Mouse (Mus musculus) ZHBTc4 (cell line): Measurements from ENCODE around the gene Orai3.

ENCODE experiments used
- DNase-seq: peaks from one replicate; pipeline ENCODE4 v3.0.0-alpha.2; 2011; ENCODE audit warnings: low read depth, low spot score

Gene Orai3

DNA sequence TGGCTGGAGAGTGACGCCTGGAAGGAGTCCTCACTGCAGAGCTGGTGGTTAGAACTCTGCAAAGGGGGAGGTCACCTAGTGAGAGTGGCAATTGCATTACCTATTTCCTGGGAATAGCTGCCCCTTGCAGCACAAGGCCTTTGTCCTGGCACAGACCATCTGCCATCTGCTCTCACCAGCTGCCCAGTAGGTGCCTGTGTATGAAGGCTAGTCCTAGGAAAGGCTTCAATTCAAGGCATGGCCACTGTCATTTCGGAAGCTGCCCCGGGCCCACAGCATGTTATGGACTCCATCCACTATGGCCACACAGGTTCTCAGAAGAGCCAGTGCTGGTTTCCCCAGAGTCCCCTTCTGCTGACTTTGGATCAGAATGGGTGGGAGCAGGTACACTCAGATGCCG lies 29.0 kb downstream of the Orai3 start:
- no peak for DNase-seq

DNA sequence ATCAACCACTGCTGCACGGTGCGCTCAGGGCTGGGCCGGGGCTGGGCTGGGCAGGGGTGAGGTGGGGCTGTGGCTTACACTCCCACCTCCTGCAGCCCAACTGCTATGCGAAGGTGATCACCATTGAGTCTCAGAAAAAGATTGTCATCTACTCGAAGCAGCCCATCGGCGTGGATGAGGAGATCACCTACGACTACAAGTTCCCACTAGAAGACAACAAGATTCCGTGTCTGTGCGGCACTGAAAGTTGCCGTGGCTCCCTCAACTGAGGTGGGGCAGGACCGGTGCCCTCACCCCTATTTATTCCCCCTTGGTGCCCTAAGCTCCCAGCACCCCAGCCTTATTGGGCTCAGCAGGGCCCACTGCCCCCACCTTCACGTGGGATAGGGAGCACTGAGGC lies 29.6 kb downstream of the Orai3 start:
- DNase-seq: no peak

DNA sequence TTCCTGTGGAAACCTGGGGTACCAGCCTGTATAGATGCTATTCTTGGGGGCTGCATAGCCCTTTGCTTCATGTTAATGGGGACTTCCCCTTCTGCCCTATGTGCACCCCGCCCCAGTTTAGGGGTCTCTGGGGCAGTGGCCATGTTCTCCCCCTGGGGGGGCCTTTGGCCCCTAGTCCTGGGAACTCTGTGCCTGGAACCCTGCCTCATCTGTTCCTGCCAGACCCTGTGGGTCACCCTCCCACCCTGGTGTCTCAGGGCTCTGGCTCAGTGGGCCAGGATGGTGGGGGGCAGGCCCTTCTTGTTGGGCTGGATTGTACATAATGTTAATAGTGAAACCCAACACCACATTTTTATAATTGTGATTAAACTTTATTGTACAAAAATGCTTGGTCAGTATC lies 30.1 kb downstream of the Orai3 start:
- DNase-seq: no peak

DNA sequence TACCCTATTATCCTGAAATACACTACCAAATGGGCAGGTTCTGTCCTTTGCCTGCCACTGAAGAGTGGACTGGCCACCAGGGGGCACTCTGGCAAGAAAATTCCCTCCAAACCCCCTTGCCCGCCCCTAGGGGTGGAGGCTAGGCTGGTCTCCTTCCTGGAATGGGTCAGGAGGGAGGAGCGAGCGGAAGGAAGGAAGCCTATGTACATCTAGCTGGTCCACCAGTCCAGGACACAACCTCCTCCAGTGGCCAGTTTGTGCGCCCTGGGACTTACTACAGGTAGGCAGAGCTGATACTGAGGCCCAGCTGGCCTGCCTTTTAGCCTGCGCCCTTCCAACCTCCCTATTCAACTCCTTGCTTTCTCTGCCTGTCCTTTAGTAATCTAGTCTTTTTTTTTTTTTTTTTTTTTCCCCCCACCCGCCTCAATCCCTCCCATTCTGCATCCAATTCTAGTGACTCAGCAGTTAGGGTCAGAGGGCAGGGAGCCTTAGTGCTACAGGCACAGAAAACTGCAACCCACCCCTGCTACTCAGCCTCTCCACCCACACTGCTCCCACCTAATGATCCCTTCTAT lies 30.9 kb downstream of the Orai3 start, which contains the start of gene Hsd3b7:
Hsd3b7 (plus strand) TSS at position 170 of the 575 bp plus-strand sequence.
- DNase-seq: peak; percentile 94

DNA sequence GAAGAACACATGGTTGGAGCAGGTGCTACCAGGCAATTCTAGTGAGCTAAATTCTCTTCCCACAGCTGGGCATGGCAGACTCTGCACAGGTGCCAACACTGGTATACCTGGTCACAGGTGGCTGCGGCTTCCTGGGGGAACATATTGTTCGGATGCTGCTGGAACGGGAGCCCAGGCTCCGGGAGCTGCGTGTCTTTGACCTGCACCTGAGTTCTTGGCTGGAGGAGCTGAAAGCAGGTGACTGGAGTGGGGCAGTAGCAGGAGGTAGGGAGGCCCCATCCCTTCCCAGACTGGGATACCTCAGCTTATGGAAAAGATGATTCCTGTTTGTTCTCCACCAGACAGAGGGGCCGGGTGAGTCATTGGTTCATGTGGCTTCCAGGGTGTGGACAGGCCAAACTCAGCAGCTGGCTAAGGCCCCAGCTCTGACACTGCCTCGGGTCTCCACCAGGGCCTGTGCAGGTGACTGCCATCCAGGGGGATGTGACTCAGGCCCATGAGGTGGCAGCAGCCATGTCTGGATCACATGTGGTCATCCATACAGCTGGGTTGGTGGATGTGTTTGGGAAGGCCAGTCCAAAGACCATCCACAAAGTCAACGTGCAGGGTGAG lies 31.5 kb downstream of the Orai3 start:
- DNase-seq: peak; percentile 34

DNA sequence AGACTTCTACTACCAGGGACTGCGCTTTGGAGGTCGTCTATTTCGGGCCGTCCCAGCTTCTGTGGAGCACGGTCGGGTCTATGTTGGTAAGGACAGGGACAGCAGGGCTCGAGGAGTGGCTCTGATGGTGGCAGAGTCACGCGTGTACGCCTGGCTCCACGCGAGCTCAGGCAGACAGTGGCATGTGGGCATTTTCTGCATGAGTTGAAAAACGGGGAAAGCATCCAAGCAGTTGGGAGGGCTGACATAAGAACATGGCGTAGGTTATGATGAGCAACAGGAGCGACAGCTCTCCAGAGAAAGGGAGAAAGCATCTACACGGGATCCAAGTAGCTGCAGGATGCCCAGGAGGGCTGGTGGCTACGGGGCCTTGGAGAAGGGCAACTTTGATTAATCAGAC lies 32.7 kb downstream of the Orai3 start:
- DNase-seq: no peak

DNA sequence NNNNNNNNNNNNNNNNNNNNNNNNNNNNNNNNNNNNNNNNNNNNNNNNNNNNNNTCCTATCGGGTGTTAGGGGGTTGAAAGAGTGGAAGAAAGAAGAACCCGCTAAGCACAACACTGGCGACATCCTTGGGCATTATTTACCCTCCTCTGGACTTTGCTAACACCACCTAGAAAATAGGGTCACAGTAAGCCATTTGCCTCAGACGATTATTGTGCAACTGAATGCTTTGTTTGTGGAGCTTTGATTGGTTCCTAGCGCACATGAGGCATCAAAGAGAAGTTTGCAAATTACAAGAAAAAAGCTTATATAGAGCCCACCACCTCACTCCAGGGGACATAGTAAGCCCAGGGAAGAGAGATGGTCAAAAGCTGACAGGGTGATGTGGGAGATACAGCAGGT lies 39.2 kb downstream of the Orai3 start:
- DNase-seq: no peak

DNA sequence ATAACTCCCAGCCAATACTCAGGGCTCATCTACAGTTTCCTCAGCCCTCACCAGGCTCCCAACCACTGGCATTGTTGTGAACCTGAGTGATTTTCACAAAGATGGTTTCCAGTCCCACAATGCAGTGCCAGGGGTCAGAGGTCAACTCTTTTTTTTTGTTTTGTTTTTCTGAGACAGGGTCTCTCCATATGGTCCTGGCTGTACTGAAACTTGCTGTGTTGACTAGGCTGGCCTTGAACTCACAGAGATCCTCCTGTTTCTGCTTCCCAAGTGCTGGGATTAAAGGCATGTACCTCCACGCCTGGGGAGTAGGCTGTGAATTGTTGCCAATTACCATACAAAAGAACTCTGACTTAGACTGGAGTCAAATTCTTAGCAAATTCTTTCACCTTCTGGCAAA lies 40.2 kb downstream of the Orai3 start:
- DNase-seq: peak; percentile 48

DNA sequence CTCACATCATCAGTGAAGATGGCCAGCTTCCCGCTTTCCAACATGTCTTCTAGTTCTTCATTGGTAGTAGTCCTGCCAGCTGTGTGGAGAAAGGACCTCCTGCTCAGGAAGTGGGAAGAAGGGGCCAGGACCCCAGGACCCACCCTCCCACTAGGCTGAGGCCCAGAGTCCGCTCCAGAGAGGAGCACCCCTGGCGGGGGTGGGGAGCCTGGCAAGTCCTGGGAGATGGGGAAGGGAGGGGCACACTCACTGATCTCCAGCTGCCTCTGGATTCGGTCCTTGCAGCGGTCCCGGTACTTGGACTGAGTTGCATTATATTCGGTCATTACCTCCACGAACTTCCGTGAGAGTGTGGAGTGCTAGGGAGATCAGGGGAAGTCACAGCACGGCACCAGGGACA lies 41.0 kb downstream of the Orai3 start:
- peak; percentile 43 for DNase-seq

DNA sequence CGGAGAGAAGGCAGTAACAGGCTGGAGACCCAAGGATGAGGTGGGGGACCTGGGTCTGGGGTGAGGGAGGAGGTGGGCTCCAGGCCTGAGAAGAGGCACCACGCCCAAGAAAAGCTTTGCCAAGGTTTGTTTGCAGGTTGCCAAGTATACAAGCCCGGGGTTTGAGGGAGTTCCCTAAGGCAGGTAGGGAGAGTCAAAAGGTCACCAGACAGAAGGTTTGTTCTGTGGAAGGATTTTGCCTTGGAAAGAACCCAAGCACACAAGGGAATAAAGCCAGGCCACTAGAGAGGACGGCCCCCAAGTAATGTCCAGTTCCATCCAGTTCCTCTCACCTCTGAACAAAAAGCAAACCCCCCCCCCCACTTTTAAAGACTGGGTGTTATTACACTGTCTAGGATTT lies 41.6 kb downstream of the Orai3 start:
- DNase-seq: no peak

DNA sequence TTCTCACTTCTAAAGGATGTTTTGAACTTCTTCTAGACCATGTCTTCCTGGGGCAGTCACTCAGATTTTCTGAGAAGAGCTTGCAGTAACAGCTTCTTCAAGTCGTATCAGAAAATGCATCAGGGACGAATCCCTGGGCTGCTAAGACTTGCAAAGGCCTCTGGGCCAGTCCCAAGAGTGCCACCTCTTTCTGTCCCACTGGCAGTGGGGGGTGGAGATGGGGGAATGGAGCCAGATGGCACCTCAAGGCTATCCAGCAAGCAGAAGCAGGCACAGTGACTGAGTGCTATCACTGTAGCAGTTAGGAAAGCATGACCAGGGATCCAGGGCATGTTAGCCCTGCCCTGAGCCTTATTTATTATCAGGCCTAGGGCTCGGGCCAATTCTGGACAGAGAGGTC lies 42.7 kb downstream of the Orai3 start:
- no peak for DNase-seq

DNA sequence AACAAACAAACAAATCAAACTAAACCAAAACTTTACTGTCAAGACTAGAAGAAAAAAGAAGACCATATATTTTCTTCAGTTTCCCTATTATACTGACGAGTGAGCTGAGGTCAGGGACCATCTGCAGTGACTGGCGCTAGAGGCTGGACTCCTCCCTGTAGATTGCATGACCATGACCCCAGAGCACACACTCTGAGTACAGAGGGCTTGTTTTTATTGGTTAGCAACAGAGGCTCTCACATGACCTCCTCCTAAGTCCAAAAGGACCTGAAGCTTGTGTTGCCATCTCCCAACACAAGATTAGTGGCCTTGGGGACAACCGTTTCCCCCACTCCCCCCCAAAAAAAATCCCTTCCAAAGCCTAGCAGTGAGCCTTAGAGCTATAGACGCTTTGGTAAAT lies 44.2 kb downstream of the Orai3 start:
- no peak for DNase-seq

DNA sequence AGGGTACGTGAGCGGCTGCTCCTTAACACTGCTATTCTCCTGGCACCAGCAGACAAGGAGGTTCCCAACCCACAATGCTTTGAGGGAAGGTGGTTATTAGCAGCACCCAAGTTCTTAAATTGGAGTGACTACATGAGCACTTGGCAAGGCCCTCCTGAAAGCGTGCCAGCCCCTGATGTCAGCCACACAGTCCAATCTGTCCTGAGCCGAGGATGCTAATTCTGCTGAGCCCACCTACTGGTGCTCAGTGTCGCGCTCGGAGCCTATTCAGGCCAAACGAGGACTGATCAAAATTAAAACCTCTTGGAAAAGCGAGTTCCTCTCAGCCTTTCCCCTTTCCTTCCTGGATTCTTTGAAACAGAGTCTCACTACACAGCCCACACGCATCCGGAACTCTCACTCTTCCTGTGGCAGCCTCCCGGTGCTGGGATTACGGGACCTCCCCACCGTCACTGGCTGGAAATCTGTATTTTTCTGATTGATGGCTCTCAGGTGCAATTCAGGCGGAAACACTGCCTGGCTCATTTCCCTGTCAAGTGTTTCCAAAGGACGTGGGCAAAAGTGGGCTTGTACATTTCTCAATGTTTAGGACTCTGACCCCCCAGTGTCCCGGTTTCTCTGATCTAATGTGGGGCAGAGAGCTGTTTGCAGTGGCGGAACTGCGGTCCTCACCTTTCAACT lies 44.8 kb downstream of the Orai3 start:
- no peak for DNase-seq

DNA sequence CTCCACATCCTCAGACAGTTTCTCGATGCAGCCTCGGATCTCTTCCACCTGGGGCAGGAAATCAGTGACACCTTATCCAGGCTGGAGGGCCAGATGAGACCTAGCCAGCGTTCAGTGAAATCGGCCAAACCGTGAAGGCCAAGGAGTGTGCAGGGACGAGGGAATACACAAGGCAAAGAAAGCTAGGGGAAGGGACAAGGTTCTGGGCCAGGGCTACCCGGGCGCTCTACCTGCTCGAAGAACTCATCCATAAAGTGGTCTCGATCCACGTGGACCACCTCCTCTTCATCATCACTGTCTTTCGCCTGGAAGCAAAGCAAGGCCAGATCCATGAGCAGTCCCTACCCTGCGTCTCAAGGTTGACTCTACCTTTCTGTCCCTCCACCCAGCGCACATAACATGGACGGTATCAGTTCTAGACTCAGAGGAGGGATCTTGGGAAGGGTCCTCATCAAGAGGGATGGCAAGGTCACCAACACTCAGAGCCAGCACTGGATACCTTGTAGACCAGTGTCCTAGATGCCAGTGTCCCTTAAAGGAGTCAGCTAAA lies 45.6 kb downstream of the Orai3 start:
- no peak for DNase-seq

DNA sequence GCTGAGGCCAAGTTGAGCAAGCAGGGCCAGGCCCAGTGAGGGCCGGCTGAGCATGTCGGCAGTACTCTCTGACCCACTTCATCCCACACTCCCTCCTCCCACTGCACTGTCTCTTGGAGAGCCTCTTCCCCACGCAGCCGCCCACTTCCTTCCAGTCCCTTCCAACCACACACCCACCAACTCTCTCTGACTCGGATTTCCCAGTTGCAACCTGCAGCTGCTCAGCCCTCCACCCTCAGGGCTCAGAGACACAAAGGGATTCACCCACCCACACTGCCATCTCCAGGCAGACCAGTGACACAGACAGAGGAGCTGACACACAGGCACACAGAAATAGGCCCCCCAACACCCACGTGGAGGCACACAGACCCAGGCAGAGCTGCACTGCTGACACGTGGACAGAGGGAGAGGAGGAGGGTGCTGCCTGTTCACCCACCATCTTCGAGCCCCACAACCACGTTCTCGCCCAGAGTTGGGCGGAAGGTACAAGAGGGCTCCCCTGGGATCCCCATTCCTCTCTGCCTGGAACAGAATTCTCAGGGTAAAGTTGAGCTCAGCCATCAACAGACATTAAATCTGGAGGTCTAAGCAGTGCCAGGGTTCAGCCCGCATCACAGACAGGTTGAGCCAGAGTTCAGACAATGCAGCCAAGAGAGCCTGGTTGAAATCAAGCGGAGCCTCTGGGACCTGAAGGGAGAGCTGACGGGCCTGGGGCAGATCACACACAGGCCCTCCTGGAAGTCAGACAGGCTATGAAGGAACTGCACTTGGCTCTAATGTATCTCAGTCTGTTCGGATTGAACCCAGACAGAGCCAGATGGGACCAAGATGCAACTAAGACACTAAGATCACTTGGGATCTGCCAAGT lies 46.6 kb downstream of the Orai3 start:
- peak; percentile 82 for DNase-seq

DNA sequence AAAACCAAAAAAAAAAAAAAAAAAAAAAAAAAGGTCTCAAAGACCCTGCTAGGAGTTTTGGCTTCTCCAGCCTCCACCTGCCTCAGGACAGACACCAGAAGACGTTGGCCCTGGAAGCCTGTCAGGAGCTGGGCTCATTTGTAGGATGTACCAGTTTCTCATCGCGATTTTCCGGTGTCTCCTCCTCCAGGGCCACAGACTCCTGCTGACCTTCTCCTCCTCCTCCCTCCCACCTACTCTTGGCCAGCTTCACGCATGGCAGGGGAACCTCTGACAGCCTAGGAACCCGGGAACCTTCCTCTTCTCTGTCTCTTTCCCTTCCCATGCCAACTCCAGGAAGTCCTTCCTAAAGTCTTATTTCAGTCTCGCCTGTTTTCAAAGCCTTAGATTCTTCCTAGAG lies 47.4 kb downstream of the Orai3 start:
- no peak for DNase-seq

DNA sequence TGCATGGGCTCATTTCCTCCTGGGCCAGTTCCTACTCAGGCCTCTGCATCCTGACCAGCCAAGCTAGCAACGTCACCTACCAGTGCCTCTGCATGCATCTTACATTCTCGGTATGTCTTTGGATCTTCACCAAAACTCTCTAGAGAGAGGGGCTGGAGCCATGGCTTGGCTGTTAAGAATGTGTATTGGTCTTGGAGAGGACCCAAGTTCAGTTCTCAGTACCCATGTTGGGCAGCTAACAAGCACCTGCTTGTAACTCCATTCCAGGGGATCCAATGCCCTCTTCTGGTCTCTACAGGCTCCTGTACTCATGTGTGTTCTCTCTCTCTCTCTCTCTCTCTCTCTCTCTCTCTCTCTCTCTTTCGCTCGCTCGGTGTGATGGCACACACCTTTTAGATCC lies 48.2 kb downstream of the Orai3 start:
- DNase-seq: no peak

DNA sequence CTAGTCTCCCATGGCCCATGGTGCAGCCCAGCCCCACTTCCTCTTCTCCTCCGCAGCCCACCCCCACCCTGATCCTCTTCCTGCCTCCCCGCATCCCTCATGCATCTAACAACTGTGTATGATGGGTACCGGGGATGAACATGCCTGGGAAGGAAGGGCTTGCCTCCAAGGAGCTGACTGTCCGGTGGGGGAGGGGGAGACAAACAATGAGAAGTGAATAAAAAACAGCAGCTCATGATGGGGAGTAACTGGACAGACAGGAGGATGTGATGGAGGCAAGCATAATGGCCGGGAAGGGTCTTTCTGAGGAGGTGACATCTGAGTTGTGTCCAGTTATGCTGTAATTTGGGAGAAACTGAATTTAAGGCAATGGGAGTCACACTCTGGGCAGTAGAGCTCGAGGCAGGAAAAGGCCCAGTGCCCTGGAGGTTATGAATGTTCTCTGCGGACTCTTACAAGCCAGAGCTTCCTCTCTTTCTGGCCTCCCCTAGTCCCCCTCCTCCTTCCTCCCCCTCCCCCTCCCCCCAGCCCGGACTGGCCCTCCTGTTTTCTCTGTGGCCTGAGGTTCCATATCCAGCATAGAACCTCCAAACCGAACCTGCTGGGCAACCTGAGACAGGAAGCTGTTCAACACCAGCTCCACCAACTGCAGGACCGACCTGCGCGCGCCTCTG lies 51.4 kb downstream of the Orai3 start:
- no peak for DNase-seq

DNA sequence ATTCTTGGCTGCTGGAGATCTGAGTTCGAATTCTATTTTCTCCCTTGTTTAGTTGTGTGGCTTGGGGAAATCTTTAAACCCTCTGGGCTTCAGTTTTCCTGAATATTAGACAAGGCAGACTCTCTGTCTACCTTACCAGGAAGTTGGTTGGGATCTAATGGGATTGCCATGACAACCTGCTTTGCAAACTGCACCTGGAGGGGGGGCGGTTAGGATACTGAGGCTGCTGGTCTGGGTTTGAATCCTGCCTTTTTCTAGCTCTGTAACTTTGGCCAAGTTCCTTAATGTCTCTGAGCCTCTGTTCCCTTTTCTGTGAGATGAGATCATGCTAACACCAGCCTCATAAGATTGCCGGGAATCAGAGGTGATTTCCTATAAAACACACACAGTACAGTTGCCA lies 52.9 kb downstream of the Orai3 start:
- DNase-seq: no peak

DNA sequence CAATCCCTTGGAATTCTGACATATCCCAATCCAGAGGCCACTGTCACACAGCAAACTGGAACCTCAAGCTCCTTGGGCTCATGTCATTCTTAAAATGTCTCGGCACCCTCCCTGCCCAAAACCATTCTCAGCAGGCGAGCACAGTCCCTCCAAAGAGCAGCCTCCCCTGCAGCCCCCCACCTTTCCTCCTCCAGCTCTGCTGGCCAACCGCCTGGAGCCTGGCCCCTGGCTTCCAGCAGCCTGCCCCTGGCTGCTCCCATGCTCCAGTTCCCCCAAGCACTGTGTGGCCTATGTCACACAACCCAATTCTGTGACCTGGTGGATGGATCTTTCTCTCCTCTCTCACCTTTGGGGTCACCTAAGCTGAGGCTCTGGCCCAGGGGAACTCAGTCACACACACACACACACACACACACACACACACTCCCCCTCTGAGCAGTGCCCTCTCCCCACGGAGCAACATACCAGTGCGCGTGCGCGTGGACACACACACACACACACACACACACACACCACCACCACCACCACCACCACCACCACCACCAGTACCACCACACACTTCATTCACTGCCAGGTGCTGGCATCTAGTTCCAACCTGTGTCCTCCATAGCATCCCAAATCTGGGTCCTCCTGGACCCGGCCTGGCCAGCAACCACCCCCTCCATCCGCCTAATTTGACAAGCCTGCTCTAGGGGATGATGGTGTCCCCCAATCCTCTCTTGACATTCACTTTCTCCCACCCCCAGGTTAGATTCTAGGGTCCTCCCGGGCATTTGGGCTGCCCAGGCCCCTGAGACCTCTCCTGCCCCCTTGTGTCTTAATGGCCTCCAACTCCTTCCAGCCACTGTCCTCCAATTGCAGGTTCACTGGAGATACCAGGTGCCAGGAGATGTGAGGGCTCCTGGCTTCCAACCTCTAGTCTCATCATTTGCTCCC lies 53.9 kb downstream of the Orai3 start:
- no peak for DNase-seq
